Mouse (Mus musculus): ENCODE data around the gene Dapk1. TPM values are rescaled to one million over a fixed set of nuclear protein-coding genes. Genes with fewer than 3 reads are reported as not detected.

The Dapk1 gene
- polyA plus RNA-seq, 1 experiment = 0.52 TPM

GRCm38 (mm10) chr13:60687891-60688290 is 86.1 kb downstream of the Dapk1 start:
- H3K36me3 ChIP-seq (ENCODE audit: control insufficient read depth, insufficient read depth) = no peaks in the 10 kb centered on the region
- no peak overlapping the region for H3K4me3 ChIP-seq
- H3K79me2 ChIP-seq (ENCODE audit: control insufficient read depth, insufficient read depth) = no peaks in the 10 kb centered on the region
- H3K4me2 ChIP-seq (ENCODE audit: low read depth) = no peak overlapping the region
- H3ac ChIP-seq (ENCODE audit: control insufficient read depth, insufficient read length) = no peak overlapping the region
- TF ChIP-seq CEBPB (IDR thresholded peaks at IDR 0.05; ENCODE audit: insufficient read depth, poor library complexity, severe bottlenecking) (no peak), TCF12 (IDR thresholded peaks at IDR 0.05; ENCODE audit: insufficient read depth, poor library complexity, severe bottlenecking) (no peak), USF1 (IDR thresholded peaks at IDR 0.05; ENCODE audit: low read depth) (no peak), MYOD1 (IDR thresholded peaks at IDR 0.05; ENCODE audit: control insufficient read depth in 1 of 3, insufficient read length in 2 of 3, low read depth in 2 of 3) (no peak), MAX (IDR thresholded peaks at IDR 0.05; ENCODE audit: low read depth) (no peak), SRF (IDR thresholded peaks at IDR 0.05; ENCODE audit: control insufficient read depth, insufficient read length, low read depth) (no peak), TCF3 (IDR thresholded peaks at IDR 0.05; ENCODE audit: insufficient read length, low read depth) (no peak), POLR2AphosphoS2 (IDR thresholded peaks at IDR 0.05; ENCODE audit: insufficient read length, low read depth) (no peak), E2F4 (IDR thresholded peaks at IDR 0.05; ENCODE audit: insufficient read depth) (no peak), POLR2A (IDR thresholded peaks at IDR 0.05; ENCODE audit: insufficient read length, low read depth) (no peak), MYOG (IDR thresholded peaks at IDR 0.05; ENCODE audit: control insufficient read depth in 1 of 3, insufficient read depth in 1 of 3, insufficient read length in 2 of 3, low read depth in 2 of 3) (no peak), REST (IDR thresholded peaks at IDR 0.05; ENCODE audit: insufficient read depth, insufficient read length) (no peak)
- no peaks in the 10 kb centered on the region for H3K27me3 ChIP-seq (ENCODE audit: control insufficient read depth, insufficient read depth, insufficient read length)

GRCm38 (mm10) chr13:60690921-60691320 is 89.2 kb downstream of the Dapk1 start:
- no peaks in the 10 kb centered on the region for H3K36me3 ChIP-seq (ENCODE audit: control insufficient read depth, insufficient read depth)
- H3ac ChIP-seq (ENCODE audit: control insufficient read depth, insufficient read length) = no peak overlapping the region
- H3K4me3 ChIP-seq = no peak overlapping the region
- no peak for TF ChIP-seq TCF12 (IDR thresholded peaks at IDR 0.05; ENCODE audit: insufficient read depth, poor library complexity, severe bottlenecking)
- no peak for TF ChIP-seq SRF (IDR thresholded peaks at IDR 0.05; ENCODE audit: control insufficient read depth, insufficient read length, low read depth)
- no peak for TF ChIP-seq CEBPB (IDR thresholded peaks at IDR 0.05; ENCODE audit: insufficient read depth, poor library complexity, severe bottlenecking)
- H3K27me3 ChIP-seq (ENCODE audit: control insufficient read depth, insufficient read depth, insufficient read length) = no peaks in the 10 kb centered on the region
- H3K4me2 ChIP-seq (ENCODE audit: low read depth) = no peak overlapping the region
- no peaks in the 10 kb centered on the region for H3K79me2 ChIP-seq (ENCODE audit: control insufficient read depth, insufficient read depth)

GRCm38 (mm10) chr13:60691940-60692339 is 90.2 kb downstream of the Dapk1 start:
- TF ChIP-seq USF1 (IDR thresholded peaks at IDR 0.05; ENCODE audit: low read depth) (no peak), MYOG (IDR thresholded peaks at IDR 0.05; ENCODE audit: control insufficient read depth in 1 of 3, insufficient read depth in 1 of 3, insufficient read length in 2 of 3, low read depth in 2 of 3) (no peak), TCF3 (IDR thresholded peaks at IDR 0.05; ENCODE audit: insufficient read length, low read depth) (no peak), SRF (IDR thresholded peaks at IDR 0.05; ENCODE audit: control insufficient read depth, insufficient read length, low read depth) (no peak)
- Histone ChIP-seq H3K36me3 (ENCODE audit: control insufficient read depth, insufficient read depth) (no peaks in the 10 kb centered on the region), H3K79me2 (ENCODE audit: control insufficient read depth, insufficient read depth) (no peaks in the 10 kb centered on the region), H3K4me3 (no peak overlapping the region), H3ac (ENCODE audit: control insufficient read depth, insufficient read length) (no peak overlapping the region), H3K27me3 (ENCODE audit: control insufficient read depth, insufficient read depth, insufficient read length) (no peaks in the 10 kb centered on the region), H3K4me2 (ENCODE audit: low read depth) (no peak overlapping the region)

- Histone ChIP-seq H3K79me2 (ENCODE audit: control insufficient read depth, insufficient read depth) (no peaks in the 10 kb centered on the region), H3K4me3 (no peak overlapping the region), H3K4me2 (ENCODE audit: low read depth) (no peak overlapping the region), H3K27me3 (ENCODE audit: control insufficient read depth, insufficient read depth, insufficient read length) (peaks cover 6% of the 10 kb centered on the region), H3K36me3 (ENCODE audit: control insufficient read depth, insufficient read depth) (no peaks in the 10 kb centered on the region), H3ac (ENCODE audit: control insufficient read depth, insufficient read length) (no peak overlapping the region)
- TF ChIP-seq TCF3 (IDR thresholded peaks at IDR 0.05; ENCODE audit: insufficient read length, low read depth) = no peak
- TF ChIP-seq SRF (IDR thresholded peaks at IDR 0.05; ENCODE audit: control insufficient read depth, insufficient read length, low read depth) = no peak
- TF ChIP-seq MYOG (IDR thresholded peaks at IDR 0.05; ENCODE audit: control insufficient read depth in 1 of 3, insufficient read depth in 1 of 3, insufficient read length in 2 of 3, low read depth in 2 of 3) = no peak
- no peak for TF ChIP-seq REST (IDR thresholded peaks at IDR 0.05; ENCODE audit: insufficient read depth, insufficient read length)
- TF ChIP-seq E2F4 (IDR thresholded peaks at IDR 0.05; ENCODE audit: insufficient read depth) = no peak
- TF ChIP-seq POLR2AphosphoS2 (IDR thresholded peaks at IDR 0.05; ENCODE audit: insufficient read length, low read depth) = no peak
- no peak for TF ChIP-seq POLR2A (IDR thresholded peaks at IDR 0.05; ENCODE audit: insufficient read length, low read depth)
- no peak for TF ChIP-seq CEBPB (IDR thresholded peaks at IDR 0.05; ENCODE audit: insufficient read depth, poor library complexity, severe bottlenecking)
- no peak for TF ChIP-seq USF1 (IDR thresholded peaks at IDR 0.05; ENCODE audit: low read depth)
- TF ChIP-seq TCF12 (IDR thresholded peaks at IDR 0.05; ENCODE audit: insufficient read depth, poor library complexity, severe bottlenecking) = no peak
- no peak for TF ChIP-seq MYOD1 (IDR thresholded peaks at IDR 0.05; ENCODE audit: control insufficient read depth in 1 of 3, insufficient read length in 2 of 3, low read depth in 2 of 3)
- no peak for TF ChIP-seq MAX (IDR thresholded peaks at IDR 0.05; ENCODE audit: low read depth)
Observed at GRCm38 (mm10) chr13:60695186-60695980, 93.6 kb downstream of the Dapk1 start.

GRCm38 (mm10) chr13:60696323-60696722 is 94.6 kb downstream of the Dapk1 start:
- H3ac ChIP-seq (ENCODE audit: control insufficient read depth, insufficient read length) = no peak overlapping the region
- H3K79me2 ChIP-seq (ENCODE audit: control insufficient read depth, insufficient read depth) = no peaks in the 10 kb centered on the region
- no peak overlapping the region for H3K4me2 ChIP-seq (ENCODE audit: low read depth)
- no peaks in the 10 kb centered on the region for H3K36me3 ChIP-seq (ENCODE audit: control insufficient read depth, insufficient read depth)
- H3K4me3 ChIP-seq = no peak overlapping the region
- H3K27me3 ChIP-seq (ENCODE audit: control insufficient read depth, insufficient read depth, insufficient read length) = peaks cover 6% of the 10 kb centered on the region
- TF ChIP-seq E2F4 (IDR thresholded peaks at IDR 0.05; ENCODE audit: insufficient read depth) = no peak
- no peak for TF ChIP-seq SRF (IDR thresholded peaks at IDR 0.05; ENCODE audit: control insufficient read depth, insufficient read length, low read depth)
- no peak for TF ChIP-seq POLR2A (IDR thresholded peaks at IDR 0.05; ENCODE audit: insufficient read length, low read depth)
- no peak for TF ChIP-seq MAX (IDR thresholded peaks at IDR 0.05; ENCODE audit: low read depth)
- no peak for TF ChIP-seq MYOD1 (IDR thresholded peaks at IDR 0.05; ENCODE audit: control insufficient read depth in 1 of 3, insufficient read length in 2 of 3, low read depth in 2 of 3)
- TF ChIP-seq POLR2AphosphoS2 (IDR thresholded peaks at IDR 0.05; ENCODE audit: insufficient read length, low read depth) = no peak
- no peak for TF ChIP-seq CEBPB (IDR thresholded peaks at IDR 0.05; ENCODE audit: insufficient read depth, poor library complexity, severe bottlenecking)
- TF ChIP-seq MYOG (IDR thresholded peaks at IDR 0.05; ENCODE audit: control insufficient read depth in 1 of 3, insufficient read depth in 1 of 3, insufficient read length in 2 of 3, low read depth in 2 of 3) = no peak
- no peak for TF ChIP-seq USF1 (IDR thresholded peaks at IDR 0.05; ENCODE audit: low read depth)
- no peak for TF ChIP-seq TCF3 (IDR thresholded peaks at IDR 0.05; ENCODE audit: insufficient read length, low read depth)
- TF ChIP-seq REST (IDR thresholded peaks at IDR 0.05; ENCODE audit: insufficient read depth, insufficient read length) = no peak
